Mouse (Mus musculus) forebrain, postnatal 0 days (tissue): ENCODE results near the gene Rrp15. TPM values are rescaled to one million over a fixed set of nuclear protein-coding genes. Genes with fewer than 3 reads are reported as not detected.
"Not testable (repeated sequence)": the region's sequence is repeated elsewhere in the genome, so short reads cannot be mapped to it uniquely, and the experiment has no call there.

Source experiments
- ATAC-seq: fragments of 200-750 bp; cut with Nextera tagmentation; 2 replicates; pipeline ENCODE4 v1.8.0; 2017; ENCODE audit warnings: mild to moderate bottlenecking, moderate library complexity
- DNase-seq: peaks from one replicate; pipeline ENCODE4 v3.0.0-alpha.2; 2015
- H3K27ac ChIP-seq: fragments of 300-500 bp; sonication (generic); 2 replicates; pipeline ENCODE4 v1.5.1; 2014; ENCODE audit warnings: low read depth, mild to moderate bottlenecking, antibody characterized with exemption, low read length, moderate library complexity, mixed read lengths
- H3K27me3 ChIP-seq: fragments of 300-500 bp; sonication (generic); 2 replicates; pipeline ENCODE4 v1.6.1; 2014; ENCODE audit warnings: mild to moderate bottlenecking, low read length, mixed read lengths; ENCODE audit not compliant: insufficient read depth
- H3K36me3 ChIP-seq: fragments of 300-500 bp; sonication (generic); 2 replicates; pipeline ENCODE4 v1.6.1; 2014; ENCODE audit warnings: mild to moderate bottlenecking, moderate library complexity; ENCODE audit not compliant: insufficient read depth
- H3K4me1 ChIP-seq: fragments of 300-500 bp; sonication (generic); 2 replicates; pipeline ENCODE4 v1.6.1; 2014; ENCODE audit warnings: antibody characterized with exemption; ENCODE audit not compliant: insufficient read depth
- H3K4me2 ChIP-seq: fragments of 300-500 bp; sonication (generic); 2 replicates; pipeline ENCODE4 v1.6.1; 2014; ENCODE audit warnings: low read depth, mild to moderate bottlenecking, moderate library complexity
- H3K4me3 ChIP-seq: fragments of 300-500 bp; sonication (generic); 2 replicates; pipeline ENCODE4 v1.5.1; 2014; ENCODE audit warnings: low read depth, low read length, mixed read lengths
- H3K9ac ChIP-seq: fragments of 300-500 bp; sonication (generic); 2 replicates; pipeline ENCODE4 v1.6.1; 2014; ENCODE audit warnings: mild to moderate bottlenecking
- H3K9me3 ChIP-seq: fragments of 300-500 bp; sonication (generic); 2 replicates; pipeline ENCODE4 v1.6.1; 2016; ENCODE audit warnings: low read length
- CTCF ChIP-seq: sonication (generic); IDR thresholded peaks from 2 replicates; pipeline ENCODE4 v1.5.1; 2016; ENCODE audit warnings: antibody characterized with exemption, control low read depth, low read depth
- WGBS: fragments of 180-500 bp; shearing (Covaris S2); extraction: QIAGEN DNeasy Blood & Tissue Kit; methylation state at CpG from one replicate; pipeline ENCODE4 v1.1.7; 2014; 5-methylcytosine and 5-hydroxymethylcytosine counted together
- polyA plus RNA-seq: library from polyadenylated mRNA; unstranded; fragments of >200 nt; fragmentation: Nextera tagmentation; extraction: Ambion mirVana; gene quantifications from 2 replicates; pipeline ENCODE4 v1.2.1, GENCODE M21; 2015
- total RNA-seq: library from RNA; depleted of rRNA; stranded (reverse); fragments of >200 nt; gene quantifications from 2 replicates; pipeline ENCODE4 v1.2.3, GENCODE M21; 2014

Gene Rrp15
- total and polyA plus RNA-seq, 2 experiments from 2014 or later: 24.2 to 31.2 TPM

DNA sequence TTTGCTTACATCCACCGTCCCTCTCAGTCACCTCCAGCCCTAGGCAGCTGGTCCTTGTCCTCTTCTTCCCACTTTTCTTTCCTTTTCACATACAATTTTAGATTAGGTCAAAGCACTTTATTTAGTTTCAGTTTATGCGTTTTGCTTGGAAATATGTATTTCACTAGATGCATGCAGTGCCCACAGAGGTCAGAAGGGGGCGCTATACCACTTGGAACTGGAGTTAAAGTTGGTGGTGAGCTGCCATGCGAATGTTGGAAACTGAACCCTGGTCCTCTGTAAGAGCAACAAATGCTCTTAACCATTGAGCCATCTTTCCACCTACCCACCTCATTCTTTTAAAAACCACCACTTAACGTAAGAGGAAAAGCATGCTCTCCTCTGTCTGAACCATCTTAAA, 21.5 kb upstream of the Rrp15 start:
- H3K9ac ChIP-seq: no peak overlapping the region
- DNase-seq (no peak), ATAC-seq (no peak)
- H3K36me3 ChIP-seq: no peaks in the 10 kb centered on the region
- TF ChIP-seq CTCF: 0 out of 2 replicates have a peak, but pooled peaks have one; percentile 16
- H3K27ac ChIP-seq: no peak overlapping the region
- no peak overlapping the region for H3K4me3 ChIP-seq
- no peaks in the 10 kb centered on the region for H3K9me3 ChIP-seq
- 78% methylated on average over 5 of the region's 5 CpGs for WGBS
- H3K4me1 ChIP-seq: no peaks in the 10 kb centered on the region
- no peak overlapping the region for H3K4me2 ChIP-seq
- peaks cover 2% of the 10 kb centered on the region; the same call in 1 of the 2 replicates for H3K27me3 ChIP-seq

DNA sequence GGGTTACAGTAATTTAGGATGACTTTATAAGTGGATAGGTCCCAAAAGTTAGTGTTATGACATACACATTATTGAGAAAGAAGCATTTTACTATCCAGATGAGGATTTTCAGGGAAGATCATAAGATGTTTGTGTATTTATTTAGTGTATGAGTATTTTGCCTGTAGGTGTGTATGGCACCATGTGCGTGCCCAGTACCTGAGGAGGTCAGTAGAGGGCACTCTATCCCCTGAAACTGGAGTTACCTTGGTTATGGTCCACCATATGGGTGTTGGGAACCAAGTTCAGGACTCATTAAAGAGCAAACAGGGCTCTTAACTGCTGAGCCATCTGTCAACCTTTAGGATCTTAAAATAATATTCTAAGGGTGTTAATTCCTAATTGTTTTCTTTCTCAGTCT, 19.2 kb upstream of the Rrp15 start:
- DNase-seq (no peak), ATAC-seq (no peak)
- Histone ChIP-seq H3K27ac (no peak overlapping the region), H3K27me3 (peaks cover 2% of the 10 kb centered on the region; the same call in 1 of the 2 replicates), H3K9ac (no peak overlapping the region), H3K9me3 (no peaks in the 10 kb centered on the region), H3K4me2 (no peak overlapping the region), H3K4me3 (no peak overlapping the region), H3K4me1 (no peaks in the 10 kb centered on the region), H3K36me3 (no peaks in the 10 kb centered on the region)
- WGBS: 84% methylated on average over 1 of the region's 1 CpGs
- TF ChIP-seq CTCF: no peak

DNA sequence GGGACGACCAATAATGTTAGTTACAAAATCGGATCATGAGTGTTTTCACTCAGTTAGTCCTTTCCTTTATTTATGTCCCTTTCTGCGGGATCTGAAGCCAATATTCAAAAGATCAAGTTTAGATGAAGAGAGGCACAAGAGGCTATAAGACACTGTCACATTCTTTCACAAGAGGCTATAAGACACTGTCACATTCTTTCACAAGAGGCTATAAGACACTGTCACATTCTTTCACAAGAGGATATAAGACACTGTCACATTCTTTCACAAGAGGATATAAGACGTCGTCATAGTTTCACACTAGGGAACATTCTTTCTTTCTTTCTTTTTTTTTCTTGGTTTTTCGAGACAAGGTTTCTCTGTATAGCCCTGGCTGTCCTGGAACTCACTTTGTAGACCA, 14.3 kb upstream of the Rrp15 start:
- WGBS: 65% methylated on average over 6 of the region's 6 CpGs
- H3K9ac ChIP-seq, H3K9me3 ChIP-seq, H3K27ac ChIP-seq, ATAC-seq, H3K4me3 ChIP-seq, H3K27me3 ChIP-seq, DNase-seq, H3K36me3 ChIP-seq, H3K4me1 ChIP-seq, H3K4me2 ChIP-seq: not testable (repeated sequence)

DNA sequence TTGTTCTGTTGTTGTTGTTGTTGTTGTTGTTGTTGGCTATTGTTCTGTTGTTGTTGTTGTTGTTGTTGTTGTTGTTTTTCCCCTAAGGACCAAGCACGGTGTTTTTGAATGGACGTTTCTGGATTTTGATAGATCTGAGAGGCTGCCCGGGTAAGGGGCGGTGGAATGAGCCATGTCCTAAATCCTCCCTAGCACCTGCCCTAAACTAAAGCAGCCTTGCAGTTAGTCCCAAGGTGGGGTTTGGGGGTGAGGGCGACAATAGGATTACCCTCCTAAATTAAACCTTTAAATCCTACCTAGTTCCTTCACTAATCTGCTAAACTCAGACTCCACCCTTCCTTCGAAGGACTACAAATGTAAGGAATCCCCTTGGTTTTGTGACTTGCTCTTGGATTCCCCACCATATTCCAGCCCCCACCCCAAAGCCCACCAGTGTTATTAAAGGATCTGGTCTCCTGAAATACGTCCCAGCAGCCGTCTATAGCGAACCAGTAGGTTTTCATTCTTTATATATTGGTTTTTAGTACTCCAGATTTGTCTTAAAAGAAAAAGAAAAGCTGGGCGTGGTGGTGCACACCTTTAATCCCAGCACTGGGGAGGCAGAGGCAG, 621 bp upstream of the Rrp15 start:
- 34% methylated on average over 10 of the region's 10 CpGs for WGBS
- Histone ChIP-seq H3K4me2 (peak overlapping the region; percentile 67), H3K4me3 (peak overlapping the region; percentile 58), H3K4me1 (peaks cover 9% of the 10 kb centered on the region; the same call in 1 of the 2 replicates), H3K9ac (peak overlapping the region; percentile 79), H3K36me3 (no peaks in the 10 kb centered on the region; the same call in 1 of the 2 replicates), H3K27ac (peak overlapping the region; percentile 81), H3K27me3 (no peaks in the 10 kb centered on the region), H3K9me3 (no peaks in the 10 kb centered on the region)
- TF ChIP-seq CTCF: no peak
- no peak for DNase-seq
- ATAC-seq: peak; percentile 36

DNA sequence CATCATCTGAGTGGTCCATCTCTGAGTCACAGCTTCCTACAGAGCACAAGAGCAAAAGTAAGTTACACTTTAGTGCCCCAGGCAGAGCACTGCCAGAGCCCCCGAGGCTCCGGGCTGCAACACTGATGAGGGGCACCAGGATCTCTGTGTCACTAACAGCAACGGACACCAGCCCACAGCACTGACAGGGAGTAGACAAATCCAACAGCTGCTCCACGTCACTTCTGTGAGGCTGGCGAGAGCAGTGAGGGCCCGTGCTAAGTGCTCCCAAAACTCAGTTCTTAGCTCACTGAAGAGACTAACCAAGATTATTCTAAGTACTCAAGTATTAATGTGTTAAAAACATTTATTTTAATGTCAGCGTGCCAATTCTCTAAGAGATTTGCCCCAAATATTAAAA, 9.3 kb downstream of the Rrp15 start:
- H3K27ac ChIP-seq: no peak overlapping the region
- no peak overlapping the region for H3K4me2 ChIP-seq
- ATAC-seq (no peak), DNase-seq (no peak)
- no peak for TF ChIP-seq CTCF
- no peaks in the 10 kb centered on the region for H3K27me3 ChIP-seq
- no peak overlapping the region for H3K4me3 ChIP-seq
- peaks cover 11% of the 10 kb centered on the region; the same call in 1 of the 2 replicates for H3K36me3 ChIP-seq
- no peak overlapping the region for H3K9ac ChIP-seq
- no peaks in the 10 kb centered on the region for H3K4me1 ChIP-seq
- WGBS: 85% methylated on average over 7 of the region's 7 CpGs
- H3K9me3 ChIP-seq: no peaks in the 10 kb centered on the region

DNA sequence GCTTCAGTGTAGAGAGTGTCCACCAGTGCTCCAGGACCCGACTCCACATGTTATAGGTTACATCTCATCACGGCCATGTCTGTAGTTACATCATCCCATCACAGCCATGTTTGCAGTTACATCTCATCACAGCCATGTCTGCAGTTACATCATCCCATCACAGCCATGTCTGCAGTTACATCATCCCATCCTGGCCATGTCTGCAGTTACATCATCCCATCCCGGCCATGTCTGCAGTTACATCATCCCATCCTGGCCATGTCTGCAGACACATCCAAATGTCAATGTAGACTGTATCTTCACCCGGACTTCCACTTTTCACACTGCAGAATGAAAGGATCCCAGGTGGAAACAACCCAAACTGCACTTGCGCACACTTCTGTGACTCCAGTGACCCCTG, 13.6 kb downstream of the Rrp15 start:
- no peak overlapping the region for H3K27ac ChIP-seq
- no peak overlapping the region for H3K9ac ChIP-seq
- H3K36me3 ChIP-seq: peaks cover 14% of the 10 kb centered on the region; the same call in 1 of the 2 replicates
- H3K9me3 ChIP-seq: no peaks in the 10 kb centered on the region
- ATAC-seq (no peak), DNase-seq (no peak)
- WGBS: 94% methylated on average over 5 of the region's 5 CpGs
- no peaks in the 10 kb centered on the region for H3K4me1 ChIP-seq
- no peaks in the 10 kb centered on the region for H3K27me3 ChIP-seq
- no peak overlapping the region for H3K4me3 ChIP-seq
- TF ChIP-seq CTCF: no peak
- no peak overlapping the region for H3K4me2 ChIP-seq

DNA sequence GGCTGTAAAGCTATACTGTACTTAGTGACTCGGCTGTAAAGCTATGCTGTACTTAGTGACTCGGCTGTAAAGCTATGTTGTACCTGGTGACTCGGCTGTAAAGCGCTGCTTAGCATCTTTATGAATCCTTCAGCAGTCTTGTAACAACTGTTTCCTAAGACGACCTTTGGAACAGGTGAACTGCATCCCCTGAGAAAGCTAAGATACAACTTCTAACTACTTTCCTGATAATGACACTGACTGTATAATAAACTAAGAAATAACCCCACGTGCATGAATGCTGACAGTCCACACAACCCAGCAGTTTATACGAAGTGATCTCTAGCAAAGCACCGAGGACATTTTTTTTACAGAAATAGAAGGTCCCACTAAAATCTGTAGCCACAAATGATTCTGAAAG, 16.1 kb downstream of the Rrp15 start:
- 94% methylated on average over 8 of the region's 8 CpGs for WGBS
- no peak for ATAC-seq
- TF ChIP-seq CTCF: no peak

More for the DNA sequence above, 16.1 kb downstream of the Rrp15 start:
- H3K4me3 ChIP-seq: no peak overlapping the region
- no peaks in the 10 kb centered on the region for H3K27me3 ChIP-seq
- no peaks in the 10 kb centered on the region for H3K9me3 ChIP-seq
- DNase-seq: no peak
- H3K36me3 ChIP-seq: peaks cover 10% of the 10 kb centered on the region; the same call in 1 of the 2 replicates
- H3K9ac ChIP-seq: no peak overlapping the region
- no peaks in the 10 kb centered on the region for H3K4me1 ChIP-seq
- H3K4me2 ChIP-seq: no peak overlapping the region
- no peak overlapping the region for H3K27ac ChIP-seq
